Mouse (Mus musculus) stomach, postnatal 0 days (tissue): Measurements from ENCODE around the gene Stum.

Source experiments
- CTCF ChIP-seq: IDR thresholded peaks from 2 replicates; pipeline ENCODE4 v1.5.1; 2016; ENCODE audit warnings: antibody characterized with exemption, low read depth, mild to moderate bottlenecking, moderate library complexity
- EP300 ChIP-seq: optimal IDR thresholded peaks from 2 replicates; pipeline ENCODE3; 2016; ENCODE audit warnings: antibody characterized with exemption

DNA sequence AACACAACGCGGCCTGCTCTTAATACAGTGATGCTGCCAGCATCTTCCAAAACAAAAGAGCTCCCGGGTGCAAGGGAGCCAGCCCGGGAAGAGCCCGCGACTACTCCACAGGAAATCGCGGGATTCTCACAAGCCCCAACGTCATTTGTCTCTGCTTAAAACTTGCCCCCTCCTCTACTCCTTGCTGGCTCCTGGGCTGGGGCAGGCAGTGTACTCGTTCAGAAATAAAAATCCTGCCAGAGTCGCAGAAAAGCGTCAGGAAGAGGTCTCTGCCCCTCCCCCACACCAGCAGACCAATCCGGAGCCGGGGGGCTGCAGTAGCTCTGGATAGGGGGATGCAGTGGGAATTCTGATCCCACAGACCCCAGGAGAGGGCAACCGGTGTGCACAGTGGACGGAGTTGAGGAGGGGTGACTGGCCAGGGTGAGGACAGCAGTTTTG, 50.2 kb downstream of the Stum start:
- TF ChIP-seq CTCF (no peak), EP300 (no peak)
